Mouse (Mus musculus) heart, embryonic 11.5 days (tissue): Measurements from ENCODE around the gene Snx29. TPM values are rescaled to one million over a fixed set of nuclear protein-coding genes. Genes with fewer than 3 reads are reported as not detected.
"Not testable (repeated sequence)": the region's sequence is repeated elsewhere in the genome, so short reads cannot be mapped to it uniquely, and the experiment has no call there.

ENCODE experiments used
- ATAC-seq: fragments of 200-750 bp; cut with Nextera tagmentation; replicated peaks from 2 replicates; pipeline ENCODE4 v1.8.0; 2017; ENCODE audit warnings: moderate library complexity; ENCODE audit not compliant: insufficient number of reproducible peaks, low FRiP score, low TSS enrichment
- H3K27ac ChIP-seq: fragments of 300-500 bp; sonication (generic); 2 replicates; pipeline ENCODE4 v1.5.1; 2014; ENCODE audit warnings: mild to moderate bottlenecking, low read depth, low read length
- H3K27me3 ChIP-seq: fragments of 300-500 bp; sonication (generic); 2 replicates; pipeline ENCODE4 v1.6.1; 2014; ENCODE audit warnings: mild to moderate bottlenecking, low read length, mixed read lengths; ENCODE audit not compliant: control insufficient read depth, insufficient read depth
- H3K36me3 ChIP-seq: fragments of 300-500 bp; sonication (generic); 2 replicates; pipeline ENCODE4 v1.6.1; 2014; ENCODE audit warnings: mild to moderate bottlenecking, low read length, moderate library complexity, mixed read lengths; ENCODE audit not compliant: control insufficient read depth, insufficient read depth
- H3K4me1 ChIP-seq: fragments of 300-500 bp; sonication (generic); 2 replicates; pipeline ENCODE4 v1.6.1; 2014; ENCODE audit warnings: low read length; ENCODE audit not compliant: control insufficient read depth, insufficient read depth
- H3K4me2 ChIP-seq: fragments of 300-500 bp; sonication (generic); 2 replicates; pipeline ENCODE4 v1.6.1; 2014; ENCODE audit warnings: mild to moderate bottlenecking, moderate library complexity
- H3K4me3 ChIP-seq: fragments of 300-500 bp; sonication (generic); 2 replicates; pipeline ENCODE4 v1.5.1; 2014; ENCODE audit warnings: low read depth, low read length
- H3K9ac ChIP-seq: fragments of 300-500 bp; sonication (generic); 2 replicates; pipeline ENCODE4 v1.6.1; 2014; ENCODE audit warnings: mild to moderate bottlenecking, low read depth, low read length, moderate library complexity
- H3K9me3 ChIP-seq: fragments of 300-500 bp; sonication (generic); replicated peaks from 2 replicates; pipeline ENCODE4 v1.6.1; 2016; ENCODE audit warnings: low read length; ENCODE audit not compliant: control insufficient read depth
- WGBS: fragments of 180-500 bp; shearing (Covaris S2); extraction: QIAGEN DNeasy Blood & Tissue Kit; methylation state at CpG from one replicate; pipeline ENCODE4 v1.1.7; 2014; ENCODE audit not compliant: insufficient replicate concordance; 5-methylcytosine and 5-hydroxymethylcytosine counted together
- polyA plus RNA-seq: library from polyadenylated mRNA; unstranded; fragments of >200 nt; fragmentation: Nextera tagmentation; extraction: Ambion mirVana; gene quantifications from 2 replicates; pipeline ENCODE4 v1.2.1, GENCODE M21; 2014

The Snx29 gene
- polyA plus RNA-seq, 1 experiment from 2014 or later = 8.2 TPM

- peak; percentile 56; the same call in 1 of the 2 replicates for ATAC-seq
- no peaks in the 10 kb centered on the region for H3K9me3 ChIP-seq
- no peak overlapping the region for H3K4me3 ChIP-seq
- no peak overlapping the region for H3K4me2 ChIP-seq
- no peak overlapping the region for H3K9ac ChIP-seq
- H3K4me1 ChIP-seq = no peaks in the 10 kb centered on the region; the same call in 1 of the 2 replicates
- no peaks in the 10 kb centered on the region for H3K27me3 ChIP-seq
- H3K27ac ChIP-seq = peak overlapping the region; percentile 69
- H3K36me3 ChIP-seq = no peaks in the 10 kb centered on the region
- WGBS = 81% methylated on average over 2 of the region's 2 CpGs
These were observed 100.3 kb downstream of the Snx29 start for GRCm38 (mm10) chr16:11422889-11423610.

- not testable (repeated sequence) for H3K4me3 ChIP-seq, H3K36me3 ChIP-seq, H3K4me2 ChIP-seq, H3K9me3 ChIP-seq, H3K27me3 ChIP-seq, H3K4me1 ChIP-seq, H3K9ac ChIP-seq, H3K27ac ChIP-seq, ATAC-seq
- 96% methylated on average over 2 of the region's 2 CpGs for WGBS
These were observed 101.0 kb downstream of the Snx29 start for GRCm38 (mm10) chr16:11423611-11424297.

- Histone ChIP-seq H3K27me3 (no peaks in the 10 kb centered on the region), H3K27ac (no peak overlapping the region), H3K4me2 (no peak overlapping the region), H3K9me3 (no peaks in the 10 kb centered on the region), H3K9ac (no peak overlapping the region), H3K36me3 (no peaks in the 10 kb centered on the region), H3K4me1 (no peaks in the 10 kb centered on the region; the same call in 1 of the 2 replicates), H3K4me3 (no peak overlapping the region)
- 87% methylated on average over 9 of the region's 9 CpGs for WGBS
- no peak for ATAC-seq
These were observed 101.9 kb downstream of the Snx29 start for GRCm38 (mm10) chr16:11424568-11425145.

- no peaks in the 10 kb centered on the region for H3K9me3 ChIP-seq
- 48% methylated on average over 7 of the region's 7 CpGs for WGBS
- no peak overlapping the region for H3K4me3 ChIP-seq
- H3K4me2 ChIP-seq = no peak overlapping the region
- no peaks in the 10 kb centered on the region for H3K36me3 ChIP-seq
- H3K27ac ChIP-seq = no peak overlapping the region
- H3K9ac ChIP-seq = no peak overlapping the region
- no peaks in the 10 kb centered on the region for H3K27me3 ChIP-seq
- no peak for ATAC-seq
- no peaks in the 10 kb centered on the region; the same call in 1 of the 2 replicates for H3K4me1 ChIP-seq
These were observed 102.6 kb downstream of the Snx29 start for GRCm38 (mm10) chr16:11425279-11425678.

- no peak for ATAC-seq
- 68% methylated on average over 8 of the region's 8 CpGs for WGBS
- H3K27me3 ChIP-seq = no peaks in the 10 kb centered on the region
- no peak overlapping the region for H3K9ac ChIP-seq
- H3K36me3 ChIP-seq = no peaks in the 10 kb centered on the region
- no peak overlapping the region for H3K4me3 ChIP-seq
- no peaks in the 10 kb centered on the region for H3K9me3 ChIP-seq
- H3K27ac ChIP-seq = no peak overlapping the region
- no peak overlapping the region for H3K4me2 ChIP-seq
- H3K4me1 ChIP-seq = no peaks in the 10 kb centered on the region; the same call in 1 of the 2 replicates
These were observed 104.3 kb downstream of the Snx29 start for GRCm38 (mm10) chr16:11426810-11427537.

GRCm38 (mm10) chr16:11429784-11430183 lies 107.1 kb downstream of the Snx29 start:
- Histone ChIP-seq H3K4me2 (no peak overlapping the region), H3K4me3 (no peak overlapping the region), H3K27me3 (no peaks in the 10 kb centered on the region), H3K27ac (no peak overlapping the region), H3K36me3 (no peaks in the 10 kb centered on the region), H3K9me3 (no peaks in the 10 kb centered on the region), H3K9ac (no peak overlapping the region), H3K4me1 (no peaks in the 10 kb centered on the region; the same call in 1 of the 2 replicates)
- WGBS = 92% methylated on average over 3 of the region's 3 CpGs
- ATAC-seq = no peak

GRCm38 (mm10) chr16:11430520-11430919 lies 107.8 kb downstream of the Snx29 start:
- no peaks in the 10 kb centered on the region for H3K9me3 ChIP-seq
- H3K36me3 ChIP-seq = no peaks in the 10 kb centered on the region
- H3K4me2 ChIP-seq = no peak overlapping the region
- H3K27me3 ChIP-seq = no peaks in the 10 kb centered on the region
- H3K4me1 ChIP-seq = no peaks in the 10 kb centered on the region; the same call in 1 of the 2 replicates
- no peak overlapping the region for H3K27ac ChIP-seq
- no peak overlapping the region for H3K4me3 ChIP-seq
- no peak for ATAC-seq
- 86% methylated on average over 6 of the region's 6 CpGs for WGBS
- H3K9ac ChIP-seq = no peak overlapping the region

- no peak overlapping the region for H3K4me3 ChIP-seq
- no peak for ATAC-seq
- no peak overlapping the region for H3K9ac ChIP-seq
- H3K9me3 ChIP-seq = no peaks in the 10 kb centered on the region
- H3K4me2 ChIP-seq = no peak overlapping the region
- no peaks in the 10 kb centered on the region for H3K4me1 ChIP-seq
- H3K27ac ChIP-seq = no peak overlapping the region
- no peaks in the 10 kb centered on the region for H3K36me3 ChIP-seq
- no peaks in the 10 kb centered on the region for H3K27me3 ChIP-seq
These were observed 111.1 kb downstream of the Snx29 start for GRCm38 (mm10) chr16:11433779-11434178.
